Mouse (Mus musculus) mature B cell (primary cell): ENCODE data around the gene Sspo.

ENCODE experiments used
- in situ Hi-C: fragments of 300-500 bp; cut with MboI; formaldehyde crosslinking; loops from 2 replicates; pipeline ENCODE4 v1.14.3; 2019

The Sspo gene

GRCm38 (mm10) chr6:48435706-48436349, 12.2 kb upstream of the Sspo start:
- in situ Hi-C loops, result no loop called here

- in situ Hi-C loops, result no loop called here
Measured at GRCm38 (mm10) chr6:48437679-48438376, 10.2 kb upstream of the Sspo start.

DNA sequence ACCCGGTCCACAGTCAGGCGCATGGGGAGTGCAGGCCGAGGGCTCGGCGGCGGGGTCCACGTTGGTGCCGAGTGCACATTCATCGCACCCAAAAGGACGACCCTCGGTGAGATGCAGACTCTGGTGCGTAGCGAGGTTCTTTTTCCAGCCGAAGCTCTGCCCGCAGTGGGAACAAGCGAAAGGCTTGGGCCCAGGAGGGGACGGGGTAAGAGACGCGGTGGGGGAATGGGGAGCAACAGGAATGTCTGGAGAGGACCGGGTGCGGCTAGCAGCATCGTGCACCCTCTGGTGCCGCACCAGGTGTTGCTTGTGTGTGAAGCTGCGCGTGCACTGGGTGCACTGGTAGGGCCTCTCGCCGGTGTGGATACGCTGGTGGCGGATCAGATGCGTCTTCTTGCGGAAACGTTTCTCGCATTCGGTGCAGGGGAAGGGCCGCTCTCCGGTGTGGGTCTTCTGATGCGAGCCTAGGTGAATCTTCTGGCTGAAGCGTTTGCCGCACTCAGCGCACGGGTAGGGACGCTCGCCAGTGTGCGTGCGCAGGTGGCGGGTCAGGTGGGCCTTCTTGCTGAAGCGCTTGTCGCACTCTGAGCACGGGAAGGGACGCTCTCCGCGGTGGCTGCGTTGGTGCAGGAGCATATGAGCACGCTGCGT, 9.4 kb upstream of the Sspo start:
- in situ Hi-C loops, result no loop called here

DNA sequence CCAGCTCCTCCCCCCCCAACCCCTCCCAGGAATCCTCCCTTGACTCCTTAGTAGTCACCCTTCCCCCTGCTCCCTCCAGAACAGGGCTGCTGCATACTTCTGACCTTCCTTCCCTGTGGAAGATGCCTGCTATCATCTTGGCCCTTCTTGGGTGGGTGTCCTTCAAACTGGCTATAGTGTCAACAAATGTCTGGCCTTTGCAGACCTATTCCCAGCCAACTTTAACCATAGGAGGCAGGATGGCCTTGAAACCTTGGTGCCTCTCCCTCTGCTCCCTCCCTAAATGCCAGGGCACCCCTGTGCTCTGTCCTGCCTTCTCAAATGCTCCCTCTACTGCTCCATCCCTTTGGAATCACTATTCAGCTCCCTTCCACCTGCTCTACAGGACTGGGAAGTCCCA, 8.4 kb upstream of the Sspo start:
- in situ Hi-C loops, result no loop called here

DNA sequence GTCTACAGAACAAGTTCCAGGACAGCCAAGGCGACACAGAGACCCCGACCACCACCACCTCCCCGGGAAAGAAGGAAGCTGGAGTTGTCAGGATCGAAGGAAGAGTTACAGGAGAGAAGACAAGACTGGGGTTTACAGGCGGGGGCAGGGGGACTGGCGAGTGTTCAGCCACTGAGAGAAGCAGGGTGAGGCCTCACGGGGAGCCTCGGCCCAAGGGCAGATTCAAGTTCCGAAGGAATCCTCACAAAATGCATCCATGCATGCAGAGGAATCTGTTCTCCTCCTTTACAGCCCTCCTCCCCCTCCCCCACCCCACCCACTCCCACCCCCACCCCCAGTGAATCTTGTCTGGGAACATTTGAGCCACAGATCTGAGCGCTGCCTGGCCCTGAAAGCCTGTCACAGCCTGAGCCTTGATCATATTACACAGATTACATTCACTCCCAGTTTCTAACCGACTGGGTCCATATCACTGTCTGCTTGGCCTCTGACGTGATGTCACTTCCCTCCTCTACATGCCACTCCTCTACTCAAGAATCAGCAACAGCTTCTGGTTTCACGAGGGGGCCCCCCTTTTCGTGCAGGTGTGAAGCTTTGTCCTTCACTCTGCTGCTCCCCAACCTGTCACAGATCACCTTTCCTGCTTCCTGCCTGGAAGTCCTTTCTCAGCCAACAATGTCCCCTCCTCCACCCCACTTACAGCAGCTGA, 7.6 kb upstream of the Sspo start:
- in situ Hi-C loops, result no loop called here

DNA sequence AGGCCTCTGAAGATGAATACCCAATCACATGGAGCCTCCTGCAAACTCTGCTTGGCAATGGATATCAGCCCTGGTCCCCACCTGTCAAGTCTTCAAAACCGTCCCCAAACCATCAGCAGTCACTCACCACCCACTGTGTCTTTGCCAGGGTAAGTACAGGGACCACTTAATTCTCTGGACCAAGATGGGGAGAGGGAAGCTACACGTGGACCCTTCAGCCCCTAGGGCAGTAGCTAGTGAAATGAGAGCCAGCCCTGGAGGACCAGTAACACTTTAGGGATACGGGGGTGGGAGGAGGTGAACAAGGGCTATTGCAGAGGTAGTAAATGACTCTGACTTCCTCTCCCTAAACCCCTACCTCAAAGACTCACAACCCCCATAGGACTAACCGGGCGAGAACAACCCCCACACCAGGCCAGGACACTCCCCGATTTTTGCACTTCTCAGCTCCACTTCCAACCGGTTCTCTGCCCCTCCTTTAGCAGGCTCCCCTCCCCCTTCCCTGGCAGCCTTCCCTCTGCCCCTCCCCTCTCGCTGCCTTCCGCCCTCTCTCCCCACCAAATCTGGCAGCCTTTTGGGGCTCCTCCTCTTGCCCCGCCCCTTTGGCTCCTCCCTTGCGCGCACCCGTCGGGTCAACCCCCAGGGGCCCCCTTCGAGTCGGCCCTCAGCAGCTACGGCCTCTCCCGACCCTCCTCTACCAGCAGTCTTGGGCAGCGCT, 4.3 kb upstream of the Sspo start:
- in situ Hi-C loops, result no loop called here

- in situ Hi-C loops, result no loop called here
Measured at GRCm38 (mm10) chr6:48444310-48445180, 3.5 kb upstream of the Sspo start.

- in situ Hi-C loops, result no loop called here
Measured at GRCm38 (mm10) chr6:48445181-48446101, 2.6 kb upstream of the Sspo start, which contains the start of gene Zfp467. Zfp467 (minus strand) TSS chr6:48445825.

GRCm38 (mm10) chr6:48446256-48446655, 1.8 kb upstream of the Sspo start:
- in situ Hi-C loops, result no loop called here

DNA sequence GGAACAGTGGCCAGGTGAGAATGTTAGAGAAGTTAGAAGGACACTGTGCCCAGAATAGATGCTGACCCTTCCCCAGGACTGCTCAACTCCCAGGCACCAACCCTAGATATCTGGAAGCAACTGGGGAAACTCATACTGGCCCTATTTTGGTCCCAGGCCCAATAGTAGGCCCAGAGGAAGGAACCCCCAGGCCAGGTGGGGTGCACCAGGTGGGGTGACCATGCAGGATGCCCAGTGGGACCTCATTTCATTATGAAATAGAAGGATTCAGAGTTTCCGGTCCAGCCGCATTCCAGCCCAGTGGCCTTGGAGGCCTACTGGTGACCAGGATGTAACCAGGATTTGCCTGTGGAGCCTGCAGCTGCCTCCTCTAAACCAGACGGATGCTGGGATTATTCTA, 1.1 kb upstream of the Sspo start:
- in situ Hi-C loops, result no loop called here

GRCm38 (mm10) chr6:48448527-48448926, 498 bp downstream of the Sspo start:
- in situ Hi-C loops, result no loop called here

- in situ Hi-C loops, result no loop called here
Measured at GRCm38 (mm10) chr6:48452151-48452550, 4.1 kb downstream of the Sspo start.

- in situ Hi-C loops, result no loop called here
Measured at GRCm38 (mm10) chr6:48452771-48453170, 4.7 kb downstream of the Sspo start.

GRCm38 (mm10) chr6:48464966-48465679, 17.1 kb downstream of the Sspo start:
- in situ Hi-C loops, result no loop called here

DNA sequence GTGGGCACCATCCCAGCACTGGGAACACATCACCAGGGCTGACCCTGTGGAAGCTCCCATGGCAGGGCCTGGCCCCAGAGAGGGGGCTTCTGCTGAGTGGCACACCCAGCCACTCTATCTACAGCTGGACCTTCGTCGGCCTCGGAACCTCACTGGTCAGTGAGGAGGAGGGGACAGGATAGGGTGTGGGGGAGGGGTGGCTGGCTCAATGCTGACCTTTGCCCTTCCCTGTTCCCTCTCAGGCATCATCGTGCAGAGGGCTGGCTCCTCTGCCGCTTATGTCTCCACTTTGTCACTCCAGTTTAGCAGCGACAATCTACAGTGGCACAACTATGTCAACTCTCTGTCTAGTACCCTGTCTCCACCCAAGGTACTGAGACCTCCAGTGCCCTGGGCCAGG, 18.7 kb downstream of the Sspo start:
- in situ Hi-C loops, result no loop called here

- in situ Hi-C loops, result no loop called here
Measured at GRCm38 (mm10) chr6:48467490-48467889, 19.5 kb downstream of the Sspo start.

- in situ Hi-C loops, result no loop called here
Measured at GRCm38 (mm10) chr6:48470739-48471138, 22.7 kb downstream of the Sspo start.

DNA sequence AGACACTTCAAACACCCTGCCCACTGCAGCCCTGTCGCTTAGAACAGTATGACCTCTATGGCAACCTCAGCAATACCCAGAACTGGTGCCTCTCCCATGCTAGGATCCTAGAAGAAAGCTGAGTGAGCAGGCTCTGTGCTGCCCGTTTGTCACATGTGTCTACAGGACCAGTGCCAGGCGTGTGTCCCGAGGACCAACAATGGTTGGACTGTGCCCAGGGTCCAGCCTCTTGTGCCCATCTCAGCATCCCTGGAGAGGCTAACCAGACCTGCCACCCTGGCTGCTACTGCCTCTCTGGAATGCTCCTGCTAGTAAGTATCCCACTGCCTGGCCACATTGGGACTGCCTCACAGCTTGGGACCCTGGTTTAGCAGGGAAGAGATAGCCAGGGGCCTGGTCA, 30.4 kb downstream of the Sspo start:
- in situ Hi-C loops, result no loop called here

- in situ Hi-C loops, result no loop called here
Measured at GRCm38 (mm10) chr6:48482501-48482900, 34.5 kb downstream of the Sspo start.
